Mouse (Mus musculus) heart, adult 2 months (tissue): ENCODE results near the gene Pde4c. TPM values are rescaled to one million over a fixed set of nuclear protein-coding genes. Genes with fewer than 3 reads are reported as not detected.

Experiments
- DNase-seq, 2 experiments: peaks; one replicate each; pipeline ENCODE4 v3.0.0; 2021
- H3K27ac ChIP-seq: fragments of 200-600 bp; 2 replicates; pipeline ENCODE4 v1.8.1; 2022
- H3K27me3 ChIP-seq: fragments of 200-500 bp; 2 replicates; pipeline ENCODE4 v1.6.1; 2012; ENCODE audit warnings: mild to moderate bottlenecking, low read length, inconsistent platforms, mixed read lengths; ENCODE audit not compliant: control insufficient read depth, insufficient read depth
- H3K36me3 ChIP-seq: fragments of 200-500 bp; 2 replicates; pipeline ENCODE4 v1.6.1; 2012; ENCODE audit warnings: low read length, inconsistent platforms; ENCODE audit not compliant: control insufficient read depth, insufficient read depth
- H3K4me1 ChIP-seq: fragments of 200-500 bp; 2 replicates; pipeline ENCODE4 v1.6.1; 2011; ENCODE audit warnings: low read length; ENCODE audit not compliant: control insufficient read depth, insufficient read depth
- H3K4me3 ChIP-seq: fragments of 200-600 bp; 2 replicates; pipeline ENCODE4 v1.8.1; 2022
- H3K79me2 ChIP-seq: fragments of 200-500 bp; replicated peaks from 2 replicates; pipeline ENCODE4 v1.6.1; 2012; ENCODE audit warnings: mild to moderate bottlenecking, inconsistent platforms, low read length, moderate library complexity, mixed read lengths; ENCODE audit not compliant: control insufficient read depth, insufficient read depth
- H3K9ac ChIP-seq: fragments of 200-500 bp; 2 replicates; pipeline ENCODE4 v1.6.1; 2012; ENCODE audit warnings: low read depth, mild to moderate bottlenecking, control low read depth, inconsistent platforms, low read length, mixed read lengths
- CTCF ChIP-seq: fragments of 200-600 bp; IDR thresholded peaks from 2 replicates; pipeline ENCODE4 v1.8.1; 2022; ENCODE audit warnings: antibody characterized with exemption, mild to moderate bottlenecking, moderate library complexity
- EP300 ChIP-seq: fragments of 200-500 bp; IDR thresholded peaks from 2 replicates; pipeline ENCODE4 v1.6.1; 2011; ENCODE audit warnings: low read depth, low read length, control low read depth; ENCODE audit not compliant: insufficient read depth
- POLR2A ChIP-seq: fragments of 200-500 bp; IDR thresholded peaks from 2 replicates; pipeline ENCODE4 v1.6.1; 2011; ENCODE audit warnings: mild to moderate bottlenecking, low read depth, low read length, control low read depth; ENCODE audit not compliant: insufficient read depth
- WGBS: fragments of 180-500 bp; shearing (Covaris S2); methylation state at CpG from one replicate; pipeline ENCODE4 v1.1.7; 2018; 5-methylcytosine and 5-hydroxymethylcytosine counted together
- intact Hi-C: fragments of 180-260 bp; cut with DNase I; formaldehyde crosslinking; loops from one replicate; pipeline ENCODE4 v1.15.1; 2025
- polyA plus RNA-seq: library from polyadenylated mRNA; depleted of rRNA; stranded (reverse); fragments of >200 nt; gene quantifications from 2 replicates; pipeline ENCODE4 v1.2.3, GENCODE M21; 2012
- total RNA-seq, 2 experiments: library from RNA; stranded (reverse); gene quantifications; 2 replicates each; pipeline ENCODE4 v1.2.3; 2021

The Pde4c gene
- total and polyA plus RNA-seq, 3 experiments = 2.3 to 11.0 (median 2.7) TPM

GRCm38 (mm10) chr8:70695318-70696018 lies 28.1 kb upstream of the Pde4c start:
- no peak overlapping the region for H3K9ac ChIP-seq
- WGBS = 52% methylated on average over 32 of the region's 32 CpGs
- 0 out of 2 replicates have a peak, but pooled peaks have one; percentile 11 for TF ChIP-seq POLR2A
- no peak for TF ChIP-seq CTCF
- TF ChIP-seq EP300 = no peak
- H3K27me3 ChIP-seq = no peaks in the 10 kb centered on the region
- H3K36me3 ChIP-seq = peaks cover 2% of the 10 kb centered on the region; the same call in 1 of the 2 replicates
- H3K79me2 ChIP-seq = no peaks in the 10 kb centered on the region
- peak; percentile 69 to 81 for DNase-seq
- H3K27ac ChIP-seq = peak overlapping the region; percentile 92
- intact Hi-C loops = no loop called here
- peaks cover 12% of the 10 kb centered on the region for H3K4me1 ChIP-seq
- H3K4me3 ChIP-seq = no peak overlapping the region

- TF ChIP-seq POLR2A (0 out of 2 replicates have a peak, but pooled peaks have one; percentile 40), CTCF (no peak), EP300 (0 out of 2 replicates have a peak, but pooled peaks have one; percentile 10)
- H3K27ac ChIP-seq = peak overlapping the region; percentile 92
- peaks cover 2% of the 10 kb centered on the region; the same call in 1 of the 2 replicates for H3K36me3 ChIP-seq
- no peaks in the 10 kb centered on the region for H3K27me3 ChIP-seq
- H3K4me1 ChIP-seq = peaks cover 15% of the 10 kb centered on the region
- no peak overlapping the region for H3K4me3 ChIP-seq
- intact Hi-C loops = no loop called here
- 5% methylated on average over 31 of the region's 31 CpGs for whole genome bisulfite sequencing
- H3K9ac ChIP-seq = peak overlapping the region; percentile 44
- peak; percentile 81 to 84 for DNase-seq
- no peaks in the 10 kb centered on the region for H3K79me2 ChIP-seq
These were observed 27.3 kb upstream of the Pde4c start for GRCm38 (mm10) chr8:70696019-70696885.

GRCm38 (mm10) chr8:70696946-70697345 lies 26.6 kb upstream of the Pde4c start:
- Histone ChIP-seq H3K27me3 (no peaks in the 10 kb centered on the region), H3K36me3 (peaks cover 2% of the 10 kb centered on the region; the same call in 1 of the 2 replicates), H3K79me2 (no peaks in the 10 kb centered on the region), H3K4me1 (peaks cover 16% of the 10 kb centered on the region), H3K4me3 (no peak overlapping the region), H3K9ac (no peak overlapping the region; the same call in 1 of the 2 replicates), H3K27ac (peak overlapping the region; percentile 92)
- intact Hi-C loops = no loop called here
- TF ChIP-seq CTCF (no peak), EP300 (no peak), POLR2A (no peak)
- peak in 1 of 2 experiments; percentile 50 for DNase-seq
- 58% methylated on average over 4 of the region's 4 CpGs for WGBS

GRCm38 (mm10) chr8:70697366-70698250 lies 25.9 kb upstream of the Pde4c start:
- peaks cover 20% of the 10 kb centered on the region for H3K4me1 ChIP-seq
- 57% methylated on average over 12 of the region's 12 CpGs for WGBS

More at GRCm38 (mm10) chr8:70697366-70698250, 25.9 kb upstream of the Pde4c start:
- H3K9ac ChIP-seq = peak overlapping the region; percentile 93
- peak overlapping the region; percentile 66 for H3K4me3 ChIP-seq
- peaks cover 2% of the 10 kb centered on the region; the same call in 1 of the 2 replicates for H3K36me3 ChIP-seq
- peak overlapping the region; percentile 92 for H3K27ac ChIP-seq
- intact Hi-C loops = no loop called here
- H3K27me3 ChIP-seq = no peaks in the 10 kb centered on the region
- DNase-seq = peak in 1 of 2 experiments; percentile 34
- no peak for TF ChIP-seq POLR2A
- TF ChIP-seq EP300 = no peak
- no peak for TF ChIP-seq CTCF
- no peaks in the 10 kb centered on the region for H3K79me2 ChIP-seq
